Mouse (Mus musculus): ENCODE measurements around the gene Rnf167.

The Rnf167 gene

DNA sequence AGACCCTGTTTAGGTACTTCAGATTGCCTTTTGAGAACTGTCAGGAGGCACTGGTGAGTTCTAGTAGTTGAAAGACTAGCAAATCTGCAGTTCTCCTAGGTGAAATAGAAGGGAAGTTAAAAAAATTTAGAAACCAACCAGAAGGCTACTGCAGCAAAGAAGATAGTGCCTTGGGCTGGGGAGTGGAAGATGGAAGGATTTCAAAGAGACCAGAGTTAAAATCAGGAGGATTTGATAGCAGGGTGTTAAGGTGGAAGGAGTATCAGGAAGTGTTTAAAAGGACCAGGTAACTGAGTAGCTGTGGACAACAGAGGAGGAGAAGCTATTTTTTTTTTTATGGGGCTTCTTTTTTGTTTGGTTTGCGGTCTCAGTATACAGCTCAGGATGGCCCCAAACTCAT lies 9.3 kb upstream of the Rnf167 start:
- DNase-seq (ENCODE audit: low spot score in 2 of 2) = no peak

DNA sequence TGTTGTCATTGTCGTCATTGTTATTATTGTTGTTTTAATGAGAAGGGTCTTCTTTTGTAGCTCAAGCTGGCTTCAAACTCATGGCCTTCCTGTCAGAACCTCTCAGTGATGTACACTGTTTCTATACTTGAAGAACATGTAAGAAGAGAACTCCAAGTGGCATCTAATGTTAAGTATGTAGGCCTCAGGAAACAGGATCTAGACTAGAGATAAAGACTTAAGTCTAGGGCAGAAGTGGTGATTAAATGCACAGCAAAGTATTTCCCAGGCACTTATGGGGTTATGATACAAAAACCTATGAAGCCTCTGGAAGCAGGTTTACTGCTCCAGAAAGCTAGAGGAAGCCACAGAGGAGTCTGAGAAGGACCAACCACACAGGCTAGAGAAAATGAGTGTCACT lies 8.7 kb upstream of the Rnf167 start:
- DNase-seq (ENCODE audit: low spot score in 2 of 2) = no peak

DNA sequence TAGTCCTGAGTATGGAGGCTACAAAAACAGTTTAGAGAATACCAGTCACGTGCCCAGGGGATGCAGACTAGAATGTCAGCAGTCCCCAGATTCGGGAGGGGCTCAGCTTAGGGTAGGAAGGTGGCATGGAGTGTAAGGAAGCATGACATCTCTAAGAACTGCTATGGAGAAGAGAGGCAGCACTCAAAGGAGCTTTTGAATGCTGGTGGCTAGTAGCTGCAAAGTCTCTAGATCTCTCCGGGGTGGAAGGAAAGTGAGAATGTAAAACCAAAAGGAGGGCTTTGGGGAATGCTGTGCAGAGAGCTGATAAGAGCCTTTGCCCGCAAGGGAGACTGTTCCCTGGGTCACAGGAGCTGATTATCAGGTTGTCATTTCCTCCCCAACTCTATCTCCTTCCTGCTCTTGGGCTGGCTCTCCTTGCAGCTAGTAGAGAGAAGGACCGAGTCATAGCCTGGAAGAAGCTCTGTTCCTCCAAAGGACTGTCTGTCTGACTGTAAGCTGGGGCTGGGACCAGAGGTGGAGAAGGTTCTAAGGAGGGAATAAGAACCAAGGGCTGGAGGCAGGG lies 8.2 kb upstream of the Rnf167 start, which contains the start of gene Gp1ba:
Gene Gp1ba, plus strand, starts transcription at position 409 of the 565 bp plus-strand sequence.
- no peak for DNase-seq (ENCODE audit: low spot score in 2 of 2)

DNA sequence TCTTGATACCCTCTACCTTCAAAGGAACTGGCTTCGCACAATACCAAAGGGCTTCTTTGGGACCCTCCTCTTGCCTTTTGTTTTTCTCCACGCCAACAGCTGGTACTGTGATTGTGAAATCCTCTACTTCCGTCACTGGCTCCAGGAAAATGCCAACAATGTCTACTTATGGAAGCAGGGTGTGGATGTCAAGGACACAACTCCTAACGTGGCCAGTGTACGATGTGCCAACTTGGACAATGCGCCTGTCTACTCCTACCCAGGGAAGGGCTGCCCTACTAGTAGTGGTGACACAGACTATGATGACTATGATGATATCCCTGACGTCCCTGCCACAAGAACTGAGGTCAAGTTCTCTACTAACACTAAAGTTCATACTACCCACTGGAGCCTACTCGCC lies 7.1 kb upstream of the Rnf167 start:
- no peak for DNase-seq (ENCODE audit: low spot score in 2 of 2)

DNA sequence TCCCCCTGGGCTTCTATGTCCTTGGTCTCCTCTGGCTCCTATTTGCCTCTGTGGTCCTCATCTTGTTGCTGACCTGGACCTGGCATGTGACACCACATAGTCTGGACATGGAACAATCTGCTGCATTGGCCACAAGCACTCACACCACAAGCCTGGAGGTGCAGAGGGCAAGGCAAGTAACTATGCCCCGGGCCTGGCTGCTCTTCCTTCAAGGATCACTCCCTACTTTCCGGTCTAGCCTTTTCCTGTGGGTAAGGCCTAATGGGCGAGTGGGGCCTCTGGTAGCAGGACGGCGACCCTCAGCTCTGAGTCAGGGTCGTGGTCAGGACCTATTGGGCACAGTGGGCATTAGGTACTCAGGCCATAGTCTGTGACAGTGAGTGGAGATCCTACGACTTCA lies 5.8 kb upstream of the Rnf167 start:
- no peak for DNase-seq (ENCODE audit: low spot score in 2 of 2)

DNA sequence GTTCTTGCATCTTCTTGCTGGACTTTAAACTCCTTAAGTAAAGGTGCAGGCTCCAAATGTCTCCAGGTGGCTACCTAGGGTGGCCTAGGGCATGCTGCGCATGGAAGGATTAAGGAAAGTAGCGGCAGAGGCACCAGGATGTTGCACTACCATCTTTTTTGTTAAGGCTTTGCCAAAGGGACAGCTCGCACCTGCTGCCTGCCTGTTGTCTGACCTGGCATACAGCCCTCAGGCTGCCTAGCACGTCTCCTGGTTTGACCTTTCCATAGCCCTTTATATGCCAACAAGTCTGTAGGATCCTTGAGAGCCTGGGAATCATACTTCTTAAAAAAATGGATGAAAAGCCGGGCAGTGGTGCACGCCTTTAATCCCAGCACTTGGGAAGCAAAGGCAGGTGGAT lies 4.0 kb upstream of the Rnf167 start:
- no peak for DNase-seq (ENCODE audit: low spot score in 2 of 2)

DNA sequence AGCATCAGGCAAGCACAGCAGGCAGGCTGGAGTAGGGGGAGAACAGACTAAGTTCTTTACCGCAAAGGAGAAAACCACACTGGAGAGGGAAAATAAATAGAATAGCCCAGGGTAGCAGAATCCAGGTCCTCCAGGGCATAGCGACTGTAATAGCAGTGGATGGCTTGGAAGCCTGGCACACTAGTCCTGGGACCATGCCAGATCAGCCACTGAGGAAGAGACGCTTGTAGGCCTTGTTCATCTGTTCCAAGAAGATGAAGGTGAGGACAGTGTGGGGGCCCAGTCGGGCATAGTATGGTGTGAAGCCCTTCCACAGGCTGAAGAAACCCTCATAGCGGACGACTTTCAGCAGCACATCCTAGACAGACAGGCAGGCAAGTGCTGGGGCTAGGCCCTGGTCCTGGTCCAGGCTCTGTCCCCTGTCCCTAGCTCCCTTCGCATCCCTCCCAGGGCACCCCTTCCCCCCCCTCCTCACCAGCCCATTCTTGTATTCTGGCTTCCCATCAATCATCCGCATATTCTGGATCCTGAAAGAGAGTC lies 2.4 kb upstream of the Rnf167 start:
- no peak for DNase-seq (ENCODE audit: low spot score in 2 of 2)

DNA sequence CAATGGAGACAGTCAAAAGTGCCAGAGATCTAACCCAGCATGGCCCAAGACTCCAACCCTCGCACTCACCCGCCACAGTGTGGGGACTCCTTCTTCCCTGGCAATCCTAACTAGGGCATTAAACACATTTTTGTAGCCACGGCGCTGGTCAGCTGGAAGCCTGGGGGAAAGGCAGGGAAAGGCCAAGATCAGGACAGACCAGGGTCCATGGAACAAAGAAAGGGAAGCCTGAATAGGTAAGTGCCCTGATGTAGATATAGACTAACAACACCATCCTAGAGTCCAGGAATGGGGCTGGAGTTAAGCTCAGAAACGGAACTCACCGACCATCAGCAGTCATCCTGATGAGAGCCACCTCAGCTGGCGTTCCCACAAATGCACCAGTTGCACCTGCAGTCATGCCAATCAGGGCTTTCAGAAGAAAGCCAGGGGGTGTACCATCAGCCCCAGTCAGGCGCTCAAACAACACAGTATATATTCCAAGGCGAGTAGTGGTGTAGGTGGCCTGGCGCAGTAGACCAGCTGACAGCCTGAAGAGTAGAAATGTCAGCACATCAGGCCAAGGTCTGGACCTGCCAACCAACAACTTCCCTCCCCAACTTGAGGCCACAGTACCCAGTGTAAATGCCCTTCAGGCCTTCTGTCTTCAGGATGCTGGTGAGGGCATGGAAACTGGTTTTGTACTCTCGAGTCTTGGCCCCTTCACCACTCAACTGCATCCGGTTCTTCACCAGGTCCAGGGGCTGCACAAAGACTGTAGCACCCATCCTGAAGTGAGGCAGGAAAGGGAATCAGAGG lies 1.4 kb upstream of the Rnf167 start:
- DNase-seq (ENCODE audit: low spot score in 2 of 2) = no peak

DNA sequence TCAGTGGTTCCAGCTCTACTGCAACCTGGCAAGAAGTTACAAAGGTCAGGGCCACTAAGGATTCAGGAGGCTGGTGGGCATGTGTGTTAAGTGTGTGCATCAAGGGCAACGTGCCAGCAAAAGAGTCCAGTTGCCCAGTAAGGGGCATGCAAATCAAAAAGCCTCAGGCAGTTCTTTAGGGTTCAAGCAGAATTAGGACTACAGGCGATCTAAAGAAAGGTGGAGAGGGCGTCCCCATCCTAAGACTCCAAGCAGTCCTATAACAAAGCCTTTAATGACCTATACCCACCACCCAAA lies 828 bp upstream of the Rnf167 start:
- no peak for DNase-seq (ENCODE audit: low spot score in 2 of 2)

DNA sequence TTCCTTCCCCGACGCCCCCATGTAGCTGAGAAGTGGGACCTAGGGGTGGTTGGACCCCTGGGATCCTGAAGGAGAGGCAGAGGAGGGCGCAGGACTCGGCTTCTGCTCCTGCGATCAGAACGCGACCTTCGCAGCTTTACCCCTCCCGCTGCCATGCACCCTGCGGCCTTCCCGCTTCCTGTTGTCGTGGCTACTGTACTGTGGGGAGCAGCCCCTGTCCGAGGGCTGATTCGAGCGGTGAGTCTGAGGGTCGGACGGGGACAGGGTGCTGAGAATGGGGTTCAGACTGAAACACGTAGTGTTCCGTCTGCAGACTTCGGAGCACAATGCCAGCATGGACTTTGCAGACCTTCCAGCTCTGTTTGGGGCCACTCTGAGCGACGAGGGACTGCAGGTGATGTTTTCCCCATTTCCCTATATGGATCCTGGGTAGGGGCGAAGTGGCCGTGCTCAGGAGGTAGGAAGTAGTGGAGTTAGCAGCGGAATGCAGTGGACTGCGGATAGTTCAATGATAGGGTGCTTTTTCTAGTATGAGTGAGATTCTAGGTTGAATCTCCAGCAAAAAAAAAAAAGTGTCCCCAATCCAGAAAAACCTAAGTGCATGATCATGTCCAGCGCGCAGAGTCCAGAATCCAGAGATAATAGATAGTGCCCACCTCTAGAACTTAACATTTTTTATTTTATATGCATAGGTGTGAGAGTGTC lies 833 bp downstream of the Rnf167 start:
- DNase-seq (ENCODE audit: low spot score in 2 of 2) = peak in 1 of 2 experiments; percentile 62

DNA sequence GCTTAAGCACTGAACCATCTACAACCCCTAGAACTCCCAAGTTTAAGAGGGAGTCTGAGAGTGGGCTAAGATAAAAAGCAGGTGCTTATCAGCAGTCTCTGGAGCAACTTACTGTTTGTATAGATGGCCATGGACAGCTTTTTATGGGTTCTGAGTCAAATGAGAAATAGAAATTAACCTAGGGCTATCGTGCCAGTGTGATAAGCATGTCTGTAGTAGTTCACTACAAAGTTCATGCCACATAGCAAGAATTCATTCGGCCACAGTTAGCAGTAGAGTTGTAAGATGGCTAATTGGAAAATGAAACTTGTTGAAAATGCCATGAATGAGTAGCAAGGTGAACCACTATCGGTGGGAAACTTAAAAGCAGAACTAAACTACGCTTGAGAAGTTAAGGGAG lies 1.5 kb downstream of the Rnf167 start:
- DNase-seq (ENCODE audit: low spot score in 2 of 2) = peak in 1 of 2 experiments; percentile 60

DNA sequence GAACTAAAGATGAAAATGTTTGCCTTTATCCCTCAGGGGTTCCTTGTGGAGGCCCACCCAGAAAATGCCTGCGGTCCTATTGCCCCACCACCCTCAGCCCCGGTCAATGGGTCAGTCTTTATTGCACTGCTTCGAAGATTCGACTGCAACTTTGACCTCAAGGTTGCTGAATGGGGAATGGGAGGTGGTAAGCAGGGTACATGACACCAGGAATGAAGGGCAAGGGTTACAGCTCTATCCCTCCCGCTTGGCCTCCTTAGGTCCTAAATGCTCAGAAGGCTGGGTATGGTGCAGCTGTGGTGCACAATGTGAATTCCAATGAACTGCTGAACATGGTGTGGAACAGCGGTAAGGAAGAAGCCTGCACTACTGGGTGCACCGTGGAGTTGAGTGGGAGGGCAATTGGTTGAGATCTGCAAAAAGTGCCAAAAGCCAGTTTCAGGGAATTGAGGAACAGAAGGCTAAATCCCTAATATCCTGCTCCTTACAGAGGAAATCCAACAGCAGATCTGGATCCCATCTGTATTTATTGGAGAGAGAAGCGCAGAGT lies 2.2 kb downstream of the Rnf167 start:
- no peak for DNase-seq (ENCODE audit: low spot score in 2 of 2)

DNA sequence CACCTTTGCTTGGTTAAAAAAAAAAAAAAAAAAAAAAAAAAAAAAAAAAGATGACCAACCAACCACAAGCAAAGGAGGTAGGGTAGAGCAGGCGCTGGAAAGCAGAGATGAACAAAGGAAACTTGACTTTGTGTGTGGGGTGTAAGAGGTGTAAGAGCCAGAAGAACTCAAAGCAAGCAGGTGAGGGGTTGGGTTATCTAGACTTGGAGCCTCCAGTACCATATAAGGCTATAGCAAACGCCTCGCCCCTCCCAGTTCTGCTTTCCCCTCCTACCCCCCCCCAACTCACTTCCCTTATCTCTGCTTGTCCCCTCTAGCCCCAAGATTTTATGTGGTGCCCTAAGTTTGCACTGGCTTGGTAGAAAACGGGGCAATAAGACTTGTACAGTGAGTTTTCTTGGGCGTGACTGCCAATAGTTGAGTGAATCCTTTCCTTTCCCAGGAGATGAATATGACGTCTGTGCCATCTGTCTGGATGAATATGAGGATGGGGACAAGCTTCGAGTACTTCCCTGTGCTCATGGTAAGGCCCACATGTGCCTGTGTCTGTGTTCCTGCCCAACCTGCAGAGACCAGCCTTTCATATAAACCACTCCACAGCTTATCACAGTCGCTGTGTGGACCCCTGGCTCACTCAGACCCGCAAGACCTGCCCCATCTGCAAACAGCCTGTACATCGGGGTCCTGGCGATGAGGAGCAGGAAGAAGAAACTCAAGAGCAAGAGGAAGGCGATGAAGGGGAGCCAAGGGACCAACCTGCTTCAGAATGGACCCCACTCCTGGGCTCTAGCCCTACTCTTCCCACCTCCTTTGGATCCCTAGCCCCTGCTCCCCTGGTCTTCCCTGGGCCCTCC lies 3.5 kb downstream of the Rnf167 start:
- peak; percentile 74 to 79 for DNase-seq (ENCODE audit: low spot score in 2 of 2)

DNA sequence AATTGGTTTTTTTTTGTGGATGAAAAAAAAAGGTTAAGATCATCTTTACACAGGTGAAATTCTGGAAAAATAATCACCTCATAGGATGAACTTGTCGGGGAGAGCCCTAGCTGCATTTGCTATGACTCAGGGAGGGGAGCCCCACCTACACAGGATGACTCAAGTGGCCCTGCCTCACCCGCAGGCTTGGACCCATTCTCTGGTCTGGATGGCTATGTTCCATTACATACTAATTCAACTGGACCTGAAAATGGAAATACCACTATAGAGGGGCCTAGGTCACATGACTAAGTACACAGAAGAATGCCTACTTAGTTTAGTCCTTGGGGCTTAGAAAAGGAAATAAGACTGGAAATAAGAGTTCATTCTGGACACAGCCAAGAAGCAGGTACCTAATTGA lies 4.4 kb downstream of the Rnf167 start:
- peak in 1 of 2 experiments; percentile 44 for DNase-seq (ENCODE audit: low spot score in 2 of 2)

DNA sequence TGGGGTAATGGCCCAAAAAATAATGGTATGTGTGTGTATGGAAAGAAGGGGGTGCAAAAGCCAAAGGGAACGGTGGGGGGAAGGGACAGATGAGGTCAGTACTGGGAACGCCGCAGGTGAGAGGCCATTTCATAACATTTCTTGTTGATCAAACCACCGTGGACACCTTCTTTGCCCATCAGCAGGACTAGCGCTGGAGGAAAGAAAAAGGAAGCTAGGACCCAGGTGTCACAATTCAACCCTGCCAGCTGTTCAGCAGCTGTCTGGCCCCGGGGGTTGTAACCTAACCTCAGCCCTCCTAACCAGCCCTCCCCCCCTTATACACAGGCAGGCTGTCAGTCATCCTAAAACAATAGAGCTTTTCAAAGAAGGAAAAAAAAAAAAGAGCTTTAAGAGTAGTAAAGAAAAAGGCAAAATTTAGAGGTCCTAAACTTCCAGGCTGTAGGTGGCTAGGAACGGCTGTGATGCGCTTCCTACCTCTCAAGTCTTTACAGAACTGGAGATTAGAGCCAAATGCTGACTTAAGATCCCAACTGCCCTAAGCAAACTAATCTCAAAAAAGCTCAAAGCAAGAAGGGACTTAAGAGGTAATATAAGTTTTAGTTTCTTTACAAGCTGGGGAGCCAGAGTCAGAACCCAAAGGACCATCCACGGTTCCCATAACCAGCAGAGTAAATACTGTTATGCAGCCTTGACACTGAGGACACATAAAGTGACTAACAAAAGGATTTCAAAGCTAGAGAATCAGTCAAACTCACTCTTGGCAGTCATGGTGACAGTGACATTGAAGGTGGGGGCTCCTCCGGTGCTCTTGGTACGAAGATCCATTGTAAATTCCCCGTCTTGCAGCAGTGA lies 5.2 kb downstream of the Rnf167 start:
- peak in 1 of 2 experiments; percentile 49 for DNase-seq (ENCODE audit: low spot score in 2 of 2)

DNA sequence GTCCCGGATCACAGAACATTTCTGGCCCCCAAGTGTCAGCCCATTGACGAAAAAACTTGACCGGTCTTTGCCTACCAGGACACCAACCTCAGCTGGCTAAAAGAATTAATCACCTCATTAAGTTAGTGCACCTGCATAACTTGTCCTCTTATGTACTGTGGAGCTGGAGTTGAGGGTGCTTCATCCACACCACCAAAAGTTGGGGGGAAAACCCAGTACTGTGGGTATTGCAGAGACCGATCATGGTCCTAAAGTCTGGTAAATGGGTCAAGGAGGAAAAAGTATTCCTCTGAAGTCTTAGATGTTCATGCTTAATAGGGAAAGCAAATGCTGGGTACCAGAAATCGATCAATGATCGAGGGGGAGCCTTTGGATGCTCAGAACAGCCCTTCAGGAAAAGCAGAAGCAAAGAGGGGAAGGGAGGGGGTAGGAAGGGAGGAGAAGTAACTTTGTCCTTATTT lies 5.9 kb downstream of the Rnf167 start:
- no peak for DNase-seq (ENCODE audit: low spot score in 2 of 2)

DNA sequence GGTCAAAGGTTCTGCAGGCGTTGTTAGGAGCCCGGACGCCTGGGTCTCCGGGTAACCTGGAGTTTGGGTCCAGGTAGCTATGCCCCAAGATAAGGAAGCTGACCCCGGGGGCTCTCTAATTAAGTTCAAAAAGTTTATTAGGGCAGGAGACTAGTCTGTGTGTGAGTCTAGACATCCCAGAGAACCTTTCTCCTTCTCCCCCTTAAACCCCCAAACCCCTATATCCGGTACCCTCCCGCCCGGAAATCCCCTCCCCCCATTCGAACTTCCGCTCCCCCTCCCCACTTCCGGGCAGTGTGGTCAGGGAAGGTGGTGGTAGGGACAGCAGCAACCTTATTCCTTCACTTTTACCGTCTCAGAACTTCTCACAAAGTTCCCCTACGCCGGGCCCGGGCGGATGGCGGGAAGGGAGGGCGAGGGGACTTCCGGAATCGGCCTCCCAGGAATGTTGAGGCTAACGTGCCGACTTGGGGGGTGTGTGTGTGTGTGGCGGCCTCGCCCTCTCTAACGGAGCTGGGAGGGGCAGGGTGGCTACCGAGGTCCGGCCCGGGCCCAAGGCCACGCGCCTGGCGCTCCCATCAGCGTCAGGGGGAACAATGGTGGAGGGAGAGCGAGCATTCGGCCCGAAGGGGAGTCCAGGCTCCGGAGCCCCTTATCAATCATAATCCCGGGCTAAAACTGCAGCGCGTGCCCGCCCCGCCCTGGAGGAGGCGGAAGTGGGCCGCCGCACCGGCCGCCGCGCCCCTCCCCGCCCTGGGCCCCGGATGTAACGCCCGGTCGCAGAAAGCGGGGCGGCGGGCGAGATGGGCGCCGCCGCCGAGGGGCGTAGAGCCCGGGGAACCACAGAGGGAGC lies 6.5 kb downstream of the Rnf167 start:
- peak; percentile 80 to 81 for DNase-seq (ENCODE audit: low spot score in 2 of 2)

DNA sequence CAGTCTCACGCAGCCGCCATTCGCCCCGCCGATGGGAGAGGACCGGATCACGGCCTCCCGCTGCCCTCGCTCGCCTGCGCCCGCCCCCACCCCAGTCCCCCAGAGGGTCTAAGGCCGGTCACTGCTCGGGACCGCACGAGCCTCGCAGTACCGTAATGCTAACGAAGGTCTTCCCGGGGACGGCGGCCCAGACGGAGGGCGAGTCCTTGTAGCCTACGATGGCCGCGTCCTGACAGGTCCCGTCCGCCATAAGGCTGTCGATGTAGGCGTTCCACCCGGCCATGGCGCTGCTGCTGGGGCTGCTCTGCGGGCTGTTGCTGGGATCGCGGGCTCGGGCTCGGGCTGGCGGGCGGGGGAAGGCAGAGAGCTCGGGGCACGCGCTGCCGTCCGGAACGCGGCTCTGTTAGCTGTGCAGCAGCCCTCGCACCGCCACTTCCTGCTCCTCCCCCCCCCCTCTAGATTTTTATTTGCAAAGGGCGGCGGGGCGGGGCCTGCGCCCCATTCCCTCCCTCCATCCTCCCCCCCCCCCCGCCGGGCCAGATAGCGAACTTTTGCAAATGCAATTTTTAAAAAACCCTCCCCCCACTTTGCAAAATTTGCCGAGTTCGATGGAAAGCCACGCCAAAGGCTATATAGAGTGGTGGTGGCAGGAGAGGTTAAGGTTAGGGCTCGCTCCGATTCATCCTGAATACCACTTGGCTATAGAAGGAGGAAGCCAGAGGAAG lies 7.3 kb downstream of the Rnf167 start, which contains the start of gene Pfn1:
Gene Pfn1, minus strand, starts transcription at position 447 of the 725 bp plus-strand sequence.
- peak; percentile 80 to 82 for DNase-seq (ENCODE audit: low spot score in 2 of 2)
